Mouse (Mus musculus): ENCODE measurements around the gene Olfr1174-ps.

The Olfr1174-ps gene

DNA sequence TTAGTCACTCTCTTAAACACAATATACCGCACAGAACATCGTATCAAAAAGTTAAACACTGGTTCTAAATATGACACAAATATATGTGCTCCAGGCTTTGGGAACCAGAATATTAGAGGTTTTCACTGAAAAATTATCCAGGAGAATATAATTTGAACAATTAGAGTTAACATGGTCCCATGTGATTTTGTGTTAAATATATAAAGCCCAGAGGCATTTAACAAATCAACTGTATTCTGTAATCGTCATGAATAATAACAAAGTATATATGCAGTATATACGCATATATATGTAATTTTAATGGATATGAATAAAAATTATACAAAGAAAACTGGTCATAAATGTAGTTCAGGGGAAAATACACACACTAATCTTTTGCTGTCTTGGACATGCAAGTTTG lies at the start of gene Olfr1174-ps:
Gene Olfr1174-ps, minus strand, starts transcription at position 101 of the 400 bp plus-strand sequence.
- DNase-seq (ENCODE audit: low spot score in 2 of 2) = no peak

GRCm38 (mm10) chr2:88356304-88356703 lies 41.4 kb upstream of the Olfr1174-ps start:
- no peak for DNase-seq (ENCODE audit: low spot score in 2 of 2)

DNA sequence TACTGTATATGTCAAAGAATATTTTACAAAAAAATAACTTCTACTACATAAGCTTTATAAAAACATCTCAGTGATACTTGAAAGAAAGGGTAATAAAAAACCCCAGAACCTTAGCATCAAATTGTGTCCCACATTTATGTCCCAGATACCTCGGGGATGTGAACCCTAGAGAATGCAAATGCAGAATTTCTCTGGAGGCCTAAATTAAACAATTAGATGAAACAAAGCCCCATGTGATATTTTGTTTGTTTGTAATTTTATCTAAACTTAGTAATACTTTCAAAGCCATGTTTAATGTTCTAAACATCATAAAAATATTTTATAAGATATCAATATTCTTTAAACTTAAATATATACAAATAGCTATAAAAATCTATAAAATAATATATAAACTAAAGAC lies 31.5 kb upstream of the Olfr1174-ps start, which contains the start of gene Olfr1177-ps:
Gene Olfr1177-ps, minus strand, starts transcription at position 101 of the 400 bp plus-strand sequence.
- no peak for DNase-seq (ENCODE audit: low spot score in 2 of 2)

- DNase-seq (ENCODE audit: low spot score in 2 of 2) = no peak
These were observed 21.5 kb upstream of the Olfr1174-ps start, which contains the start of gene Olfr1176 for GRCm38 (mm10) chr2:88336421-88336820. Gene Olfr1176 (plus strand): TSS chr2:88336721.

- DNase-seq (ENCODE audit: low spot score in 2 of 2) = no peak
These were observed 12.2 kb upstream of the Olfr1174-ps start, which contains the start of gene Olfr1175-ps for GRCm38 (mm10) chr2:88327115-88327514. Gene Olfr1175-ps (minus strand): TSS chr2:88327215.

DNA sequence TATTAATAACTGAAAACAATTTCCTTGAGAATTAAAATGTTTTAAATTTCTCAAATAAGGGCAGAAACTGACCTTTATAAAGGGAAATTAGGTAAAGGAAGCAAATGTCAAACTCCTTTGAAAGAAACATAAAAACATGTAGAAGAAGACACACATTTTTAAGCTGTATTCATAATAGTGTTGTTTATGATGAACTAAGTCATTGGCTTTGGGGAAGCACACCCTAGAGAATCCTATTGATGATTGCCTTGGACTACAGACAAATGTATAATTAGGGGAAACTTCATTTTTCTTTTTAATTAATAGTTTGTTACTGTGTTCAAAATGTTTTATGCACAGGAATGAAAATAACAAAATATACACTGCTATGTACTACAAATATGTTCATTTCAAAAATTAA lies 35.2 kb downstream of the Olfr1174-ps start, which contains the start of gene Olfr1173:
Gene Olfr1173, minus strand, starts transcription at position 101 of the 400 bp plus-strand sequence.
- DNase-seq (ENCODE audit: low spot score in 2 of 2) = no peak
